Mouse (Mus musculus) spleen, adult 2 months (tissue): ENCODE data around the gene Mblac2. TPM values are rescaled to one million over a fixed set of nuclear protein-coding genes. Genes with fewer than 3 reads are reported as not detected.
"Not testable (repeated sequence)": the region's sequence is repeated elsewhere in the genome, so short reads cannot be mapped to it uniquely, and the experiment has no call there.

ENCODE experiments used
- DNase-seq, 2 experiments: peaks; one replicate each; pipeline versions ENCODE4 v3.0.0 to v3.0.0-alpha.2; 2012 to 2021; ENCODE audit warnings: low spot score in 2 of 2, low read depth in 1 of 2
- H3K27ac ChIP-seq: fragments of 200-500 bp; 2 replicates; pipeline ENCODE4 v1.5.1; 2012; ENCODE audit warnings: low read length, inconsistent platforms; ENCODE audit not compliant: insufficient read depth
- H3K27me3 ChIP-seq: fragments of 200-500 bp; 2 replicates; pipeline ENCODE4 v1.6.1; 2012; ENCODE audit warnings: mild to moderate bottlenecking, moderate library complexity, low read length, inconsistent platforms; ENCODE audit not compliant: control insufficient read depth, insufficient read depth
- H3K36me3 ChIP-seq: fragments of 200-500 bp; 2 replicates; pipeline ENCODE4 v1.6.1; 2012; ENCODE audit warnings: mild to moderate bottlenecking, low read length, inconsistent platforms; ENCODE audit not compliant: control insufficient read depth, insufficient read depth
- H3K4me1 ChIP-seq: fragments of 200-500 bp; 2 replicates; pipeline ENCODE4 v1.6.1; 2011; ENCODE audit warnings: inconsistent platforms; ENCODE audit not compliant: control insufficient read depth, insufficient read depth, insufficient read length
- H3K4me3 ChIP-seq: fragments of 200-500 bp; 2 replicates; pipeline ENCODE4 v1.5.1; 2011; ENCODE audit warnings: mild to moderate bottlenecking, inconsistent platforms; ENCODE audit not compliant: insufficient read depth, insufficient read length; ENCODE audit errors: extremely low read depth
- CTCF ChIP-seq: fragments of 200-500 bp; IDR thresholded peaks from 2 replicates; pipeline ENCODE4 v1.5.1; 2011; ENCODE audit warnings: mild to moderate bottlenecking, inconsistent platforms; ENCODE audit not compliant: insufficient read depth, insufficient read length, insufficient replicate concordance; ENCODE audit errors: extremely low read depth
- POLR2A ChIP-seq: fragments of 200-500 bp; IDR thresholded peaks from 2 replicates; pipeline ENCODE4 v1.6.1; 2011; ENCODE audit warnings: low read depth, low read length, inconsistent platforms
- WGBS: fragments of 180-500 bp; shearing (Covaris S2); methylation state at CpG from one replicate; pipeline ENCODE4 v1.1.7; 2018; 5-methylcytosine and 5-hydroxymethylcytosine counted together
- polyA plus RNA-seq: library from polyadenylated mRNA; depleted of rRNA; stranded (reverse); fragments of >200 nt; gene quantifications from 2 replicates; pipeline ENCODE4 v1.2.3, GENCODE M21; 2012

The Mblac2 gene
- polyA plus RNA-seq, 1 experiment: 2.5 TPM

DNA sequence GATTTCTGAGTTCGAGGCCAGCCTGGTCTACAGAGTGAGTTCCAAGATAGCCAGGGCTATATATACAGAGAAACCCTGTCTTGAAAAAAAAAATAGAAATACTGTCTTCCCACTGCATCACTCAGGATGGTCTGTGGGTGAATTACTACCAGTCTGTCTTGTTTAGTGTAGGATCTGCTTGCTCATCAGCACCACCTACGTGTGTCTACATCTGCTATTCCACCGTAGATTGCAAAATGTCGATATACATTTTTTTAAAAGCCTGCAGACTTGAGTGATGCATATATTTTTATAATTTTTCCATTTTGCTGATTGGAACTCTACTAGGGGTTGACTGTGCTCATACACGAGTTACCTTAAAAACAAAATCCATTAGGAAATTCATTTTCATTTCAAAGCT, 4.8 kb upstream of the Mblac2 start:
- Histone ChIP-seq H3K4me1 (peaks cover 5% of the 10 kb centered on the region; the same call in 1 of the 2 replicates), H3K36me3 (no peaks in the 10 kb centered on the region), H3K27me3 (no peaks in the 10 kb centered on the region), H3K4me3 (no peak overlapping the region), H3K27ac (no peak overlapping the region)
- TF ChIP-seq POLR2A (no peak), CTCF (no peak)
- whole genome bisulfite sequencing: 93% methylated on average over 5 of the region's 5 CpGs
- DNase-seq: no peak

DNA sequence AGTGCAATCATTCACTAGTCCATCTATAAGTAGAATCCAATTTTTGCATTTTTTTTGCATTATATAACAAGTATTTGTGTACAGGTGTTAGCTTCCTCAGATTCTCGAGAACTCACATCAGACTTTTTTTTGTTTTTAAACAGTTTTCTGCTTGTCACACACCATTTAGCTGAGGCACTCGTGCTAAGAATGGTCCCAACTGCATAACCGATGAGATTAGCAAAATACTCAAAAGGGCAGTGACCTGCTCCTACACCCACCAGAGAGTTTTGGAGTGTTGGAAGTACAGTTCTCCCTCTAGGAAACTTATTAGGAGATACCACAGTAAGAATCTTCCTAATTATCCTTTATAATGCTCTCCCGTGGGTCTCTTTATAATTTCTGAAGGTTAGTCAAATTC, 1.3 kb upstream of the Mblac2 start:
- Histone ChIP-seq H3K4me3 (no peak overlapping the region), H3K27ac (no peak overlapping the region), H3K27me3 (no peaks in the 10 kb centered on the region), H3K36me3 (no peaks in the 10 kb centered on the region), H3K4me1 (peaks cover 6% of the 10 kb centered on the region; the same call in 1 of the 2 replicates)
- WGBS: 36% methylated on average over 4 of the region's 4 CpGs
- DNase-seq: no peak
- TF ChIP-seq POLR2A (no peak), CTCF (no peak)

DNA sequence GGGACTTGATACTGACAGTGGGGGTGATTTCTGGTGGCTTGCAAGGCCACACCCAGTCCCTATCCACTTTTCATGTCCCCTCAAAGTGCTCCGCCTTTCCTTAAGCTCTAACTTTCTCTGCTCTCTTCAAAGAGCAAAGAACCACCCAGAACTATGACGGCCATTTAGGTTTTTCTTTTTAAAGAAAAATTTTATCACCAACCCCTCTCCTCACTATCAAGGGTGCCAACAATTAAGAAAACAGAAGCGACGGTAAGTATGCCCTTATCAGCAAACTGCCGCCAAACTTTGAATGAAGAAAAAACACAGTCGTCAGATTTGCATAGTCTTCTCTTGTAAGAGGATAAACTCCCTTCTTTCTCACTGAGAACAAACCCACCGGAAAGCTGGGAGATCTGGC, 875 bp upstream of the Mblac2 start:
- Histone ChIP-seq H3K4me3 (peak overlapping the region; percentile 93), H3K4me1 (peaks cover 6% of the 10 kb centered on the region; the same call in 1 of the 2 replicates), H3K36me3 (no peaks in the 10 kb centered on the region), H3K27me3 (no peaks in the 10 kb centered on the region), H3K27ac (0 out of 2 replicates have a peak overlapping the region, but pooled peaks have one; percentile 96)
- WGBS: 2% methylated on average over 7 of the region's 7 CpGs
- DNase-seq: peak in 1 of 2 experiments; percentile 5
- no peak for TF ChIP-seq POLR2A
- no peak for TF ChIP-seq CTCF

DNA sequence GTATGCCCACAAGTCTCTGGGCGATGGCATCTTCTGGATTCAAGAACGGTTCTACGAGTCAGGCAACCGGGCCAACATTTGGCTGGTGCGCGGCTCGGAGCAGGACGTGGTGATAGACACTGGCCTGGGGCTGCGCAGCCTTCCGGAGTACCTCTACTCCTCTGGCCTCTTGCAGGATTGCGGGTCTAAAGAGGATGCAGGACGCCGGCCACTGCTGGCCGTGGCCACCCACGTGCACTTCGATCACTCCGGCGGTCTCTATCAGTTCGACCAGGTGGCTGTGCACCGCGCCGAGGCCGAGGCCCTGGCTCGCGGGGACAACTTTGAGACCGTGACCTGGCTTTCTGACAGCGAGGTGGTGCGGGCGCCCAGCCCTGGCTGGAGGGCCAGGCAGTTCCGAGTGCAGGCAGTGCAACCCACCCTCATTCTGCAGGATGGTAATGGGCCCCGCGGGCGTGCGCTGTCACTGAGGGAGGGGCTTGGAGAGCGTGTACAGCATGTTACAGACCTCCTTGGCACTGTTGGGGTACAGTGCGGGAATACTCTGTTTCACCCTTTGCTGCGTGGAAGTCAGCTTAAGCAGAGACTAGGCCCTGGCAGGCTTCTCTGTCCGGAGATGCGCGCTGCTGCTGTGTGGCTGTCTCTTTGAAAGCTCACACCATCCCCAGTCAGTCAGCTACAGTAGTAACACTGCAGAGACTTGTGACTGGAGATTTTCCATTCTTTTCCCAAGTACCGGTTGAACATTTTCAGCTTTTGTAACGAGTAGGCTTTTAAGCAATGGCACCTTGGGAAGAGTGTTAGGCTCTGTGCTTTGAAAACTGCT, 618 bp downstream of the Mblac2 start:
- DNase-seq: peak in 1 of 2 experiments; percentile 15
- H3K27ac ChIP-seq: peak overlapping the region; percentile 96
- H3K27me3 ChIP-seq: no peaks in the 10 kb centered on the region
- H3K4me1 ChIP-seq: peaks cover 6% of the 10 kb centered on the region; the same call in 1 of the 2 replicates
- H3K4me3 ChIP-seq: peak overlapping the region; percentile 93
- H3K36me3 ChIP-seq: no peaks in the 10 kb centered on the region
- 3% methylated on average over 42 of the region's 42 CpGs for WGBS
- TF ChIP-seq CTCF: no peak
- no peak for TF ChIP-seq POLR2A

DNA sequence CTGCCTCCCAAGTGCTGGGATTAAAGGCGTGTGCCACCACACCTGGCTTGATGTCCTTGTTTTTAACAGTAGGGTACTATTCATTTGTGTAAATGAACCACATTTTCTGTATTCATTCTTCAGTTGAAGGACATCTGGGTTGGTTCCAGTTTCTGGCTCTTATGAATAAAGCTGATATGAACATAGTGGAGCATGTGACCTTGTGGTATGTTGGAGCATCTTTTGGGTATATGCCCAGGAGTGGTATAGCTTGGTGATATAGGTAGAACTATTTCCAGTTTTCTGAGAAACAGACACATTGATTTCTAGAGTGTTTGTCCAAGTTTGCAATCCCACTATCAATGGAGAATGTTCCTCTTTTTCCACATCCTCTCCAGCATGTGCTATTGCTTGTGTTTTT, 2.8 kb downstream of the Mblac2 start:
- no peaks in the 10 kb centered on the region for H3K36me3 ChIP-seq
- WGBS: 94% methylated on average over 1 of the region's 1 CpGs
- DNase-seq: no peak
- H3K4me1 ChIP-seq: peaks cover 6% of the 10 kb centered on the region; the same call in 1 of the 2 replicates
- H3K27me3 ChIP-seq: no peaks in the 10 kb centered on the region
- TF ChIP-seq POLR2A (no peak), CTCF (no peak)
- no peak overlapping the region for H3K27ac ChIP-seq
- no peak overlapping the region for H3K4me3 ChIP-seq

DNA sequence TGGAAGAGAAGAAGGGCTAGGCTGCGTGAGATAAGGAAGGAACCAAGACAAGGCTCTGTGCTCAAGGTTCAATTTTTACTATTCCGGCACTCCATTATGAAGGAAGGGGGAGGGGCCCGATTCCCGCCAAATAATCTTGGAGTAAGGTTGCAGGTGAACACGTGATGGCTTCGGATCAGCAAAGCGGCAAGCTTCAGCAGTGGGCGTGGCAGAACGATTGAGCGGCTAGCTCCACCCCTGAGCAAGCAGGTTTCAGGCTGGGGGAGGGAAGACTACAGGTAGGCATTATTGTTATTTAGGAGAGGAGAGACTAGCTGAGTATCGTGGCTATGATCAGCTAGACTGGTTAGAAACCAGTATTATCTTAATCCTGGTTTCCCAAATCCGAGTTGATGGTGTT, 17.0 kb downstream of the Mblac2 start:
- H3K27me3 ChIP-seq, H3K27ac ChIP-seq, DNase-seq, H3K4me3 ChIP-seq, H3K4me1 ChIP-seq, H3K36me3 ChIP-seq: not testable (repeated sequence)
- WGBS: 91% methylated on average over 12 of the region's 12 CpGs

DNA sequence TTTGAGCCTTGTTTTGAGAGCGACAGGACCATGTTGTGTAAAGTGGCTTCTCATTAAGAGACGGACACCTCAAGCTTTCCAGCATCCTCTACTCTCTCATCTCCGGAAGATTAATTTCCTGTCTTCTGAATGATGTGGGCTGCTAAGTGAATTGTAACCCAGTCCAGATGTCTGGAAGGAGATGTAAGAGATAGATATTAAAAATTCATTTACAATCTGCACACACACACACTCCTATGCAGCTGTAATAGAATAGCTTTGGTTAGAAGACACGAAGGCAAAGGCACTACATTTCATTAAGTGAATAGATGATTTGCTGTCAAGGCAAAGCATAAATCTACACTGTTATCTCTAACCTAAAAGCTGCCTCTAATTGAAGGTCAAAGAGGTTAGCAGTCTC, 18.0 kb downstream of the Mblac2 start:
- no peak overlapping the region for H3K4me3 ChIP-seq
- TF ChIP-seq CTCF: no peak
- TF ChIP-seq POLR2A: no peak
- no peak for DNase-seq
- H3K27ac ChIP-seq: no peak overlapping the region
- no peaks in the 10 kb centered on the region for H3K36me3 ChIP-seq
- WGBS: 93% methylated on average over 4 of the region's 4 CpGs
- H3K4me1 ChIP-seq: no peaks in the 10 kb centered on the region
- H3K27me3 ChIP-seq: no peaks in the 10 kb centered on the region
